Mouse (Mus musculus) liver, embryonic 14.5 days (tissue): ENCODE measurements around the gene Fcamr. TPM values are rescaled to one million over a fixed set of nuclear protein-coding genes. Genes with fewer than 3 reads are reported as not detected.

Source experiments
- ATAC-seq: fragments of 200-750 bp; cut with Nextera tagmentation; 2 replicates; pipeline ENCODE4 v1.8.0; 2017; ENCODE audit warnings: moderate number of reproducible peaks, mild to moderate bottlenecking, moderate library complexity; ENCODE audit not compliant: insufficient read depth
- DNase-seq, 3 experiments: peaks; one replicate each; pipeline ENCODE4 v3.0.0-alpha.2; 2012 to 2013; ENCODE audit warnings: low read depth in 3 of 3, low spot score in 3 of 3
- H3K27ac ChIP-seq: fragments of 300-500 bp; sonication (generic); 2 replicates; pipeline ENCODE4 v1.5.1; 2014; ENCODE audit warnings: moderate library complexity, mild to moderate bottlenecking, control low read depth, inconsistent platforms
- H3K27me3 ChIP-seq: fragments of 300-500 bp; sonication (generic); 2 replicates; pipeline ENCODE4 v1.6.1; 2014; ENCODE audit warnings: mild to moderate bottlenecking, low read length, moderate library complexity; ENCODE audit not compliant: control insufficient read depth, insufficient read depth
- H3K36me3 ChIP-seq: fragments of 300-500 bp; sonication (generic); replicated peaks from 2 replicates; pipeline ENCODE4 v1.6.1; 2014; ENCODE audit warnings: low read depth; ENCODE audit not compliant: control insufficient read depth, insufficient read depth
- H3K4me1 ChIP-seq, 2 experiments: fragments of 200-500 bp in 1 of 2; fragments of 300-500 bp in 1 of 2; sonication (generic) in 1 of 2; replicated peaks; 2 replicates each; pipeline ENCODE4 v1.6.1; 2012 to 2014; ENCODE audit warnings: antibody characterized with exemption in 1 of 2, inconsistent platforms in 1 of 2, low read length in 1 of 2; ENCODE audit not compliant: control insufficient read depth in 2 of 2, insufficient read depth in 2 of 2
- H3K4me2 ChIP-seq: fragments of 300-500 bp; sonication (generic); 2 replicates; pipeline ENCODE4 v1.6.1; 2014; ENCODE audit warnings: low read depth, mild to moderate bottlenecking, control low read depth, moderate library complexity
- H3K4me3 ChIP-seq, 2 experiments: fragments of 200-500 bp in 1 of 2; fragments of 300-500 bp in 1 of 2; sonication (generic) in 1 of 2; 2 replicates each; pipeline ENCODE4 v1.5.1; 2012 to 2014; ENCODE audit warnings: low read depth in 2 of 2, low read length in 2 of 2, mild to moderate bottlenecking in 2 of 2, control low read depth in 1 of 2, inconsistent platforms in 1 of 2, moderate library complexity in 1 of 2; ENCODE audit not compliant: insufficient read depth in 1 of 2
- H3K9ac ChIP-seq: fragments of 300-500 bp; sonication (generic); replicated peaks from 2 replicates; pipeline ENCODE4 v1.6.1; 2014; ENCODE audit warnings: mild to moderate bottlenecking, control low read depth, moderate library complexity
- H3K9me3 ChIP-seq: fragments of 300-500 bp; sonication (generic); 2 replicates; pipeline ENCODE4 v1.6.1; 2016; ENCODE audit warnings: low read length, mixed read lengths; ENCODE audit not compliant: control insufficient read depth
- CTCF ChIP-seq: IDR thresholded peaks from 2 replicates; pipeline ENCODE4 v1.5.1; 2016; ENCODE audit warnings: antibody characterized with exemption, low read depth, control low read depth
- EP300 ChIP-seq: IDR thresholded peaks from 2 replicates; pipeline ENCODE4 v1.6.1; 2016; ENCODE audit warnings: antibody characterized with exemption, low read depth
- WGBS: fragments of 180-500 bp; shearing (Covaris S2); extraction: QIAGEN DNeasy Blood & Tissue Kit; methylation state at CpG from one replicate; pipeline ENCODE4 v1.1.7; 2014; ENCODE audit not compliant: insufficient replicate concordance; 5-methylcytosine and 5-hydroxymethylcytosine counted together
- polyA plus RNA-seq, 2 experiments: library from polyadenylated mRNA; depleted of rRNA in 1 of 2; stranded (reverse) in 1 of 2; unstranded in 1 of 2; fragments of >200 nt; fragmentation: Nextera tagmentation in 1 of 2; extraction: Ambion mirVana in 1 of 2; gene quantifications; 2 replicates each; pipeline versions ENCODE4 v1.2.1 to v1.2.3; 2012 to 2014

Fcamr gene
- polyA plus RNA-seq, 2 experiments = not detected

- Histone ChIP-seq H3K36me3 (no peaks in the 10 kb centered on the region), H3K9ac (no peak overlapping the region), H3K4me1 (no peaks in the 10 kb centered on the region), H3K4me3 (no peak overlapping the region), H3K27me3 (no peaks in the 10 kb centered on the region), H3K9me3 (no peaks in the 10 kb centered on the region), H3K27ac (no peak overlapping the region), H3K4me2 (no peak overlapping the region)
- TF ChIP-seq EP300 (no peak), CTCF (no peak)
- DNase-seq (no peak), ATAC-seq (no peak)
- WGBS = 37% methylated on average over 4 of the region's 4 CpGs
Observed at GRCm38 (mm10) chr1:130864238-130864637, 63.5 kb downstream of the Fcamr start.

Other genes starting within 250 kb of the Fcamr start
- not detected in 2 replicates for gene Zp3r, start 171.3 kb upstream of the Fcamr start, polyA plus RNA-seq (2012; rRNA removed)
- not detected in 2 replicates for gene Zp3r, start 171.3 kb upstream of the Fcamr start, polyA plus RNA-seq (2014; fragmentation: Nextera tagmentation; extraction: Ambion mirVana)
- 0.64 and 0.98 TPM in 2 replicates for gene C4bp, start 139.3 kb upstream of the Fcamr start, polyA plus RNA-seq (2012; rRNA removed)
- 2.2 and 2.7 TPM in 2 replicates for gene C4bp, start 139.3 kb upstream of the Fcamr start, polyA plus RNA-seq (2014; fragmentation: Nextera tagmentation; extraction: Ambion mirVana)
- gene Gm29427, start 85.1 kb upstream of the Fcamr start, polyA plus RNA-seq (2012; rRNA removed) = not detected in 2 replicates
- gene Gm29427, start 85.1 kb upstream of the Fcamr start, polyA plus RNA-seq (2014; fragmentation: Nextera tagmentation; extraction: Ambion mirVana) = not detected in 2 replicates
- 4.3 and 5.8 TPM in 2 replicates for gene Yod1, start 83.6 kb upstream of the Fcamr start, polyA plus RNA-seq (2012; rRNA removed)
- gene Yod1, start 83.6 kb upstream of the Fcamr start, polyA plus RNA-seq (2014; fragmentation: Nextera tagmentation; extraction: Ambion mirVana) = 19.0 and 22.8 TPM in 2 replicates
- 6.4 and 7.2 TPM in 2 replicates for gene Pfkfb2, start 71.6 kb upstream of the Fcamr start, polyA plus RNA-seq (2012; rRNA removed)
- gene Pfkfb2, start 71.6 kb upstream of the Fcamr start, polyA plus RNA-seq (2014; fragmentation: Nextera tagmentation; extraction: Ambion mirVana) = 1.7 and 3.6 TPM in 2 replicates
- 3.6 and 3.7 TPM in 2 replicates for gene AA986860, start 68.9 kb upstream of the Fcamr start, polyA plus RNA-seq (2012; rRNA removed)
- 5.3 and 8.7 TPM in 2 replicates for gene AA986860, start 68.9 kb upstream of the Fcamr start, polyA plus RNA-seq (2014; fragmentation: Nextera tagmentation; extraction: Ambion mirVana)
- 0.13 and 0.21 TPM in 2 replicates for gene Pigr, start 25.8 kb downstream of the Fcamr start, polyA plus RNA-seq (2012; rRNA removed)
- 0.14 and 0.19 TPM in 2 replicates for gene Pigr, start 25.8 kb downstream of the Fcamr start, polyA plus RNA-seq (2014; fragmentation: Nextera tagmentation; extraction: Ambion mirVana)
- 0.16 TPM in 1 of 2 replicates, not detected in the other for gene Fcmr, start 64.8 kb downstream of the Fcamr start, polyA plus RNA-seq (2012; rRNA removed)
- gene Fcmr, start 64.8 kb downstream of the Fcamr start, polyA plus RNA-seq (2014; fragmentation: Nextera tagmentation; extraction: Ambion mirVana) = not detected in 2 replicates
- gene Il24, start 86.6 kb downstream of the Fcamr start, polyA plus RNA-seq (2012; rRNA removed) = not detected in 2 replicates
- not detected in 2 replicates for gene Il24, start 86.6 kb downstream of the Fcamr start, polyA plus RNA-seq (2014; fragmentation: Nextera tagmentation; extraction: Ambion mirVana)
- gene Il20, start 110.5 kb downstream of the Fcamr start, polyA plus RNA-seq (2012; rRNA removed) = not detected in 2 replicates
- not detected in 2 replicates for gene Il20, start 110.5 kb downstream of the Fcamr start, polyA plus RNA-seq (2014; fragmentation: Nextera tagmentation; extraction: Ambion mirVana)
- gene Il19, start 139.2 kb downstream of the Fcamr start, polyA plus RNA-seq (2012; rRNA removed) = not detected in 2 replicates
- gene Il19, start 139.2 kb downstream of the Fcamr start, polyA plus RNA-seq (2014; fragmentation: Nextera tagmentation; extraction: Ambion mirVana) = not detected in 2 replicates
- gene Il10, start 218.9 kb downstream of the Fcamr start, polyA plus RNA-seq (2012; rRNA removed) = 0.03 TPM in 2 replicates
- not detected in 2 replicates for gene Il10, start 218.9 kb downstream of the Fcamr start, polyA plus RNA-seq (2014; fragmentation: Nextera tagmentation; extraction: Ambion mirVana)